Mouse (Mus musculus) activated CD4-positive, CD25-positive, alpha-beta regulatory T cell, adult 4 months (primary cell): Measurements from ENCODE around the gene Galnt18. TPM values are rescaled to one million over a fixed set of nuclear protein-coding genes. Genes with fewer than 3 reads are reported as not detected.

ENCODE experiments used
- ATAC-seq: one replicate; pipeline ENCODE4 v1.8.0; 2017
- polyA plus RNA-seq, 2 experiments: library from polyadenylated mRNA; unstranded; fragments of 100-300 nt; shearing (Covaris generic); gene quantifications; one replicate each; pipeline ENCODE4 v1.2.1; 2017

The Galnt18 gene
- polyA plus RNA-seq, 2 experiments from 2014 or later, result not detected

DNA sequence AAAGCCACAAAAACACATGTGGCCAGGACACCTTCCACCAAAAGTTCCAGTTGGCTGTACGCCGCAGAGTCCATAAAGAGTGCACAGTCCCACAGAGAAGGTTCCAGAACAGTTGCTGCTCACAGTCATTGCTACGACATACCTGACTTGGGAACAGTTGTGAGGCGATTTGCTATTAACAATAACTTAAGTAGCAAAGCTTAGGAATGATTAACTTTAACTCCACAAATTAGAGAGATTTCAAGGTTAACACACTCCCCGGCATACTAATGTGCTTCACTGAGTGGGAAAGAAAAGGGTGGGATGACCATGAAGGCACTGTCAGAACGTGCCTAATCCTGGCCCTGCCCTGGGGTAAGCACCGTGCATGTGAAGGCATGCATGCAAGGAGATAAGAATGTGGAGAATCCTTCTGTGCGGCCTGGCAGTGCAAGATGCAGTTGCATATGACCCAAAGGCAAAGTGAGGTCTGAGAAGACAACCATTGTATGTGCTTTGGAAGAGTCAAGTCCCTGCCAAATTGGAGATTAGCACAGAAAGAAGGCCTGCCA is 8.5 kb downstream of the Galnt18 start:
- ATAC-seq, result no peak

DNA sequence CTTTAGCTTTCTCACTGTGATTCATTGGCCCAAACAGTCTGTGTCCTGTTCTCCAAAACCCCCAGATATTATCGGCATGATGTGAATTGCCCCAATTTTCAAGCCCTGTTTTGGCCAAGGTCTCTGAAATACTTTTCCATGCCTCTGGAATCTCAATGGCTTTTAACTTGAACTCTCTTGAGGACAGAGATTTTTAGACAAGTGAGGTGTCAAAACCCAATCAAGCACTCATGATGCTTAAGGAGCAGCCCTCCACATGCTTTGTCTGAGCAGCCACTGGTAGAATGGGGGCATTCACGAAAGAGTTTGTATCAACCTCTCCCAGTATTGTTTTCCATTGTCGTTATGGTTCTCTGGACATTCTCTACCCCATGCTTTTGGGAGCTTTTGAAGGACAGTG is 9.2 kb downstream of the Galnt18 start:
- ATAC-seq, result no peak

DNA sequence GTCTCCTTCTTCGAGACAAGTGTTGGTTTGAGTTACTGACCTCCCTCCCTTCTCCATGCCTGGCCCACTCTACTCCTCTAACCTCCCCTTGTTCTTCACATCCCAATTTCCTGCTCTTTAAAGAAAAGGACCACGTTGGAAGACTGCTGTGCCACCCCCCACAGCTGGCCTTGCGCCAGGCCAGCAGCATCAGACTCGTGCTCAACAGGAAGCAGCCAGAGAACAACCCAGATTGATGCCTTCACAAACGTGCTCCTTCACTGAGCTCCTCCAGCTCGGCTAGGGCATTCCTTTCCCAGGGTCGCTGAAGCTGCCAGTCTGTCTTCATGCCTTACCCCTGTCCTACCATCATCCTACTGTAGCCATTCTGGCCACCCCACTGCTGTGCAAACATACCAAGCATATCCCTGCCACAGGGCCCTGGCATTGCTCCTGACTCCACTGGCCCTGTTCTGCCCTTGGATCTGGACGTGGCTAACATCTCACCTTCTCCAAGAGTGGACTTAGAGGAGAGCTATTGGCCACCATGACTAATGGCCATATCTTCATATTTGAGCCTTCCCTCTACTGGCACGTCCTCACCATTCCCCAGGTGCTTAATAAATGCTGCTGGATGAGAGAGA is 13.5 kb downstream of the Galnt18 start:
- no peak for ATAC-seq

DNA sequence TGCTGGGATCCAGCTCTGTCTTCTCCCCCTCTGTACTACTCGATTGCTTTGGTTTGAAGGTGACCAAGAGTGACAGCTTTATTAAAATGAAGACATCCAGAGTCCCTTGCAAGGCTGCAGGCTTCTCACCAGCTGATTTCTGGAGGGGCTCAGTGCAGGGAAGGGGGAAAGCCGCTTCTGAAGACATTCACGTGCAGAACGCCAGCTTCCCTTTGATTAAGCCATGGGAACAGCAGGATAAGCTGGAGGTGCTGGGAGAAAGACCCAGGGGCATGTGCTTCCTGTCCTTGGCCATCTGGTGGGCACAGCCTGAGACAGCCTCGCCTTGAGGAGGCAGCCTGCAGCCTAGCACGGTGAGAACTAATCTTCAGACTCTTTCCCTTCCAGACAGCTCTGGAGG is 17.0 kb downstream of the Galnt18 start:
- ATAC-seq, result no peak

DNA sequence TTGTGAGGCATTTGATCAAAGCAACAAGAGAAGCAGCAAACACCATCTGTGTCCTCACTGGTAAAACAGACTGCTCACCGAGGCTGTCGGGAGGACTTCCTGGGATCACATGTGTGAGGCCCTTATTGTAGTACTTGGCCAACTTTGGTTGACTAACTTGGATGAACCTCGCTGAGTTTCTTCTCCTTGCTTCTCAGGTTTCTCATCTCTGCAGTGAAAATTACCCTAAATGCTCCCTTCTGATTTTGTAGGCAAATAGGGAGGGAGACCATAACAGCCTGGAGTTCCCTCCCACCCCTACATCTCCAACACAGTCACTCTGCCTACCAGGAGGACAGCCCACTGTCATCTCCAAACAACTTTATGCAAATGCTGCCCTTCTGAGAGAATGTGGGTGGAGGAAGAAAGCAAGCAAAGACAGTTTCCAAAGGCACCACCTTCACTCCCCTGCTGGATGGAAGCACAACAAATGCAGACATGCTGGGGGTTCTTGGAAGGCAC is 31.2 kb downstream of the Galnt18 start:
- ATAC-seq, result no peak

DNA sequence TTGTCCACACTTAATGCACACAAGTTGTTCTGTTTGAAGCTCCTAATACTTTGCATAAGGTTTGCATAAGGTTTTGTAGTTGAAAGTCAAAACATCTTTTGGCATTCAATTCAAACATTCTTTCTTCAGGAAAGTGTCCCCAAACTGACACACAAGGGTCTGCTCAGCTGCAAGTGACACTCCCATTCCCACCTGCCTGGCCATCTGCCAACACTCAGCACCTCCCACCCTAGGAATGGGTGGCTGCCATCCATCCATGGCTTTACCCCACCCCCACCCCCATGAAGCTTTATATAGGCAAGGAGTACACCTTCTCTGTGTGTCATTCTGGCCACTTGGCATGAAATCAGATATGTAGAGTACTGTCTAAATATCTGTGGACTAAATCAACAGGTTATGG is 35.0 kb downstream of the Galnt18 start:
- ATAC-seq, result no peak

DNA sequence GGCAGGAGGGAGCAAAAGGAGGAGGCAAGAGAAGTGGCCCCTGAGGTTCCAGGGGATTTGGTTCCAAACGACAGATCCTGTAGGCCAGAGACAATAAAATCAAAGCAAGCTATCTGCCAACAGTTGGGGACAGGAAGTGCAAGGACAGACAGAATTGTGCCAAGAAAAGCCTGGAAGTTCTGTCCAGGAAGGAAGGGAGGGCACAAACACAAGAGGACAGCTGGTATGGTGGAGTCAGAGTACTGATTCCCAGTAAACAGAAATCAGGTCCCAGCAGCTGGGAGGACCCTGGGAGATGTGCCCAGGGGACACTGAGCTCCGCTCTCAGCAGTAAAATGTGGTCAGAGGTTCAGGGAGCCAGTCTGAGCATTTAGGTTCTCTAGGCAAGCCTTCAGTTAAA is 38.2 kb downstream of the Galnt18 start:
- ATAC-seq, result no peak

DNA sequence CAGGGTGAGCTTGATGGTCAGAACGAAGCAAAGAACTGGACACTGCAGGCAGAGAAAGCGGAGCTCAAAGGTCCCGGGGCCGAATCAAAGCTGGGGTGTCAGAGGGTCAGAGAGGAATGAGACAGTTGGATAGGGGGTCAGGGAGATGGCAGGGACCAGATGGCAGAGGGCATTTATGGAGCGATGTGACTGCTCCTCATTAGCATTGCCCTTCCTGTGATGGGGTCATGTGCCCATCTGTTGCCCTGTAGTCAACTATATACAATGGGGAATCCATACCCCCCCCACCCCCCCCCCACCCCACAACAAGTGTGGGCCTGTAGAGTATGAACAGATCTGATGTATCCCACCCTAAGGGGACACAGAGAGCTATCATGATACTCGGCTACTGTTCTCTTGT is 39.7 kb downstream of the Galnt18 start:
- ATAC-seq, result no peak

DNA sequence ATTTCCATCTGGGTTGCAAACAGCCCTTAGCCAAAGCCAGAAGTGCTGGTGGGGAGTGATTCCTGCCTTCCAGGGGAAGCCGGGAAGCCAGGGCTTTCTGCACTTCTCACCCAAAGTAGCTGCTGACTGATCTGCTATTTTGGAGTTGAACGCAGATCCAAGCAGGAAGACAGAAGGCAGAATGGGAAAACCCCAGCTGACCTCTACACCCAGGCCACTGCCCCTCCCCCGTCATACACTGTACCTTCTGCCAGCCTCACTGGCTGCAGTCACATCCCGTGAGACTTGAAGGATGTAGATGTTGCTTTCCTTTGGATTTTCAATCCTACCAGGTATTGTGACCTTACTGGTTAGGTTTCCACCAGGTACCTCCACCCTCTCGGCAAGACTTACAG is 40.4 kb downstream of the Galnt18 start:
- ATAC-seq, result no peak

DNA sequence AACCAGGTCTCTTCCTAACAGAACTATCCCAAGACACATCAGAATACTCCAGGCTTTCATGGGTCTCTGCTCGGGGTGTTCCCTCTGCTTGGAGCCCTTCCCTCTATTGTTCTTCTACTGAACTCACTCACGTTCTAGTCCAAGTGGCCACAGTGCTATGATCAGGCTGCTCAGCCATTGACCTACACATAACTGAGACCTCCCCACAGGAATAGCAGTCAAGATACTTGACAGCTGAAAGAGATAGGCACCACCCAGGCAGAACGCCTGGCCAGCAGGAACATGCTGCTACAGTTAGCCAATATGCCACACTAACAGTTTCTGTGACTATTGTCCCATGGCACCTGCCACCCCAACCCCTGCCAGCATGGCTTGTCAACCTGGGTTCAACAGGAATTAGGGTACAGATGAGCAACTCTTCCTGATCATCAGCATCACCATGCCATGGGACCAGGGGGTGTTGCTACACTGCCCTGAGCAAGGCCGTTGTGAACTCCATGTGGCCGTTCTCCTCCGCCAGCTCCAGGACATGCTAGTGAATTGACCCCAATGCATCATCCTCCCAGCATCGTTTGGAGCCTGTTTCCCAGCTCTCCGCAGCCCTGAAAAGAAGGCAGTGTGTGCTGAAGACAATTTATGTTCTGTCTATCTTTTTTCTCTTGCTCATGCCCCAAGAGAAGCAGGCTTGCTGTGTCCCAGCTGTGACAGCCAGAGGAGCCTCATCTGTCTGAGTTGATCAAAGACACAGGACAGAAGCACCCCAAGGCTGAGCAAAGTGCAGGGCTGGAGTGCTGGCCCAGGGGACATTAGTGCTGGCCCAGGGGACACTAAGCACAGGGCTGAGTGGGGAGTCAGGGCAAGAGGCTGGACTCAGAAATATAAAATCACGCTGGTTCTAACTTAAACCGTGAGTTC is 41.1 kb downstream of the Galnt18 start:
- ATAC-seq, result no peak

DNA sequence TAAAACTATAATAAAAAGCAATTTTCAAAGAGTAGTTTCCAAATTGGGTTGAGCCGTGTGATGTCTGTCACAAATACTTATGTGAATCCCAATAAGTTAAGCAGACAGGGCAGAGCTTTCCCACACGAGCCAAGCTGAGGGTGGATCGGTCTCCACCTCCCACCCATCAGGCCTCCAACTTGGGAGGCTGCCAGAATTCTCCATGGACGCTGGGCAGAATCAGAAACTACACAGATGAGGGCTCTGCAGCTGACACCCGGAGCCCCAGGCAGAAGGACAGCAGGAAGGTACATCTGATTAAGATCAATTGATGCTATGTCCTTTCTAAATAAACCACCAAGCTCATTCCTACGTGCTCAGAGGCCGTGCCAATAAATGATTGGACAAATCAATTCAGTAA is 42.4 kb downstream of the Galnt18 start:
- no peak for ATAC-seq

DNA sequence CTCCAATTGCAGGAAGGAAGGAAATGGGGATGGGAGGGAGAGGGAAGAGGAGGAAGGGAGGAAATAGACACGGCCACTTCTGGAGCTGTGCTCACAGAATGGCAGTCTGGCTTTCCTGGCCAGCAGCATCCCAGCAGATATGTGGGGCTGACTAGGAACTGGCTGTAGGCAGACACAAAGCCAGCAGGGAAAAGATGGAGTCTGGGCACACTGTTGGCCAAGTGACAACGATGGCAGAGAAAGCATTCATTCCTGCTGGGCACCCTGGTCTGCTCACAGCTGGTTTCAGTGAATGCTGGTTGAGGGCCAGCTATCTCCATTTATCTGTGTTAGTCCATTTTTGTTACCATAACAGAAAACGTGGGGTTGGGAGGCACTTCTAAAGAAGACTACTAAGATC is 43.4 kb downstream of the Galnt18 start:
- ATAC-seq, result no peak

DNA sequence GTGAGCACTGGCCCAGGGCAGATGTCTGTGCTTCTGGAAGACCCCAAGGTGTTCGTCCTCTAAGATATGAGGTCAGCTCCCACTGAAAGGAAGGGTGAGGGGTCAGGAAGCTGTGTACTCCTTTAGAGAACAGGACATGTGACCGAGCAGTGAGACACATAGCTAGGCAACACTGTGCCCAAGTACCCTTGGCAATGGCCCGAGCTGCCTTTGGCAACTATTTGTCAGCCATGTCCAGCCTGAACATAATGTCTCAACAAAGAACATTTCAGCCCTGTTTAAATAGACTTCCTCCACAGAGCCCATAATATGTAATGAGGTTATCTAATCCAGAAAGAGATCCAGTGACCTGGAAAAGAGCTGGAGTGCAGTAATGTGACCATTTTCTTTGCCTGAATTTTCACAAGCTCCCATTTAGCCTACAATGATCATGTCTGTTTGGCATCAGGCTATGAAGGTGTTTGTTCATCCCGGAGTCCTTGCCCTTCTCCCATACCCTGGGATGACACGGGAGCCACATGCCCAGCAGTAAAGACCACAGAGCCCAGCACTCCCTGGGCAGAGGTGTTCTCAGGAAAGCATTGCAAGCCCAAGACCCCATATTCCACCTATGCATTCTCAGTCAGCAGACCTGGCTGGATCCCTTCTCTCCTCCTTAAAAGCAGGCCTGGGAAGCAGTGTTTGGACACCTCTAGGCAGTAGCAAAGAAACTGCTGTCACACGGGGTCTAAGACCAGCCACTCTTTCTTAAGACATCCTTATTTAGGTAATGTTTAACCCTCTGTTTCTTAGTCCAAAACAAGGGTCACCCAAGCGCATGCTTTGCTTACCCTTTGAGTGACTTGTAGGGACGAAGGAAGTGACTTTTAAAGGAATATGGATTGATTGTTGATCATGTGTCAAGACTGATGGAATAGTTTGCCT is 49.2 kb downstream of the Galnt18 start:
- no peak for ATAC-seq

DNA sequence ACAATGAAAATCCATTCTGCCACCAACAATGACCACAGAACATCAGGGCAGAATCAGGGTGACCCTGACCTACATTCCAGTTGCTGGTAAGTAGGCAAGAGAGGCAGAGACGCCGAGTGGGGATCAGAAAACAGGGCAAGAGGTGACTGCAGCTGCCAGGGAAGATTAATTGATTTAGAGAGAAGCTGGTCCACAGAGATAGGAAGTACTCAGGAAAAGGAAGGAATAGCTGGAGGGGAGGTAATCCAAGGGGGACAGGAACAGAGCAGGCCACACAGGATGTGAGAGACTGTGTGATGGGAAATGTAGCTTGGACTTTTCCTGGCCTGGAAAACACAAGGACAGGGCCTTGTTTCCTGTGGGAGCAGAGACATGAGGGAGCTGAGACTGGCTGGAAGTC is 52.8 kb downstream of the Galnt18 start:
- ATAC-seq, result no peak

DNA sequence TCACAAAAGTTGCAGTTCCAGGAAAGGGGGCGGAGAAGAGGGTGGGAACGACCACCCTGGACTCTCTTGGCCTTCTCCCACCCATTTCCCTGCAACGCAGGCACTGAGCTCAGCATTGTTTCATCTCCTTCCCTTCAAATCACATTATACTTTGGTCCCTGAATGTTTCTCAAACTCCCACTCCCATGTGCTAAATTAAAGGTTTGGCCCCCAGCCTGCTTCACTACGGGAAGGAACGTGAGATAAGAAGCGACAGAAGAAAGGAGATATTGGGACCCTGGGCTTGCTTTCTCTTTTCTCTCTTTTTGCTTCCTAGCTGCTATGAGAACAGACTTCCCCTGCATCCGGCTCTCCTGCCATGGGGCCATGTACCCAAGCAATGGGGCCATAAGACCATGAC is 55.0 kb downstream of the Galnt18 start:
- no peak for ATAC-seq

DNA sequence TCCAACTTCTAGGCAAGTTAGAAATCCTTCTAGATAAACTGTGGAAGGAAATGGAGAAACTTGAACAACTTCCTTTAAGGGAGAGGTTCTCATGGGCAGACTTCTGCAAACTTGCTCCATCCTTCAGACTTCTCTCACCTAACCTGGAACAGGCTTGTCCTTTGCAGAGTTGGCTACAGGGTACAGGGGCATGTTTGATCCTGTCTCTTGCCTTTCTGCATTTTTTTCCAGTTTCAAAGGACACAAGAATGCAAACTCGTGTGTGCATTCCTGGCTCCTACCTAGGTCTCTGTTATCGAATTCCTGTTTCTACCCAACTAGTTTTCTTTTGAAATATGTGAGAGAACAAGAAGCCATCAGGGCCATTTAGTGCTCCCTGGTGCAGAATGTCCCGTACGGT is 55.8 kb downstream of the Galnt18 start:
- no peak for ATAC-seq

DNA sequence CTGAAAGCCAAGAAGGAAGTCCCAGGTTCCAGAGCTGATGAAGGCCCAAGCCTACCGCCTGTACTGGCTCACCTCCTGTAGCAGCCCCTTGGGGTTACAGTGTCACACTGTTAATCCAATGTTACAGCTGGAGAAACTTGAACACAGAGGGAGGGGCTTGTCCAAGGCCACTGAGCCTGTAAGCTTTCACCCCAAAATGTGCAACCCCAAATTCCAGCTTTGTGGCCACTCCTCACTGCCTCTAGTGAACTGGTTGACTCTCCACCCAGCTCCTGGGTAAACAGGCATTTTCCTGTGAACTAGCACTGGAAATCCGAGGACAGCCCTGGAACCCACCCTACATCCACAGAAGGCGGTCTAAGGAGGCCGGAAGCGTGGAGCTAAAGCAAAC is 58.5 kb downstream of the Galnt18 start:
- ATAC-seq, result no peak

DNA sequence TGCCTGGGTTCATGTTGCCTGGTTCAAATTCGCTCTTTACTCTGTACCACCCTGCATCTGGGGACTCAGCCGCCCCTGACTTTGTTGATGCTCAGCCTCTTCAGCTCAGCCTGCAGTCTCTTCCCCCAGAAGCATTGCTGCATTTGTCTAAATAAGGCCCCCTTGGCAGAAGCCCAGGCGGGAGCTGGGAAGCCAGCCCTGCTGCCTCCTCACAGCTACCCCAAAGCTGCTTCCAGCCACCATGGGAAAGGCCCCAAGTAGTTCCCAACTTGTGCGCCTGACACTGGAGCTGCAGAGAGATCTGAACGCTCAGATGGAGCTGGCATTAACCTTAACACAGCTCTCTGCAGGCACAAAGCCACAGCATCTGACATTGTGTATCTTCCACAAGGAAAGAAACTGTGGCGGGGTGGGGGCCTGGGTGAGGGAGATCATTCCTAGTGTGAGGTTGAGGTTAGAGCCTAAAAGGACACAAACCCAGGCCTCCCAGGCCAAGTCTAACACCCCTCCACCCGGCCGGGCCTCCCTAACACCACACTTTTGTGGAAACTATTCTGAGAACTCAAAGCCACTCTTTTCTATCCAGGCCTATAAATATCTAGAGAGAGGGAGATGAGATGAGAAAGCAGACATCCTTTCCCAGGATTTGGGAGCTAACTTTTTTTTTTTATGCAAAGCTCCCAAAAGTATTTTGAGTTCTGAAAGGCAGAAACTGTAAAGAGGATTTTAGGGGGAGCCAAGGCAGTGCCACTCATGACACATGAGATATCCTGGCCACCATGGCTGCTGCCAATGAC is 59.1 kb downstream of the Galnt18 start:
- ATAC-seq, result no peak

DNA sequence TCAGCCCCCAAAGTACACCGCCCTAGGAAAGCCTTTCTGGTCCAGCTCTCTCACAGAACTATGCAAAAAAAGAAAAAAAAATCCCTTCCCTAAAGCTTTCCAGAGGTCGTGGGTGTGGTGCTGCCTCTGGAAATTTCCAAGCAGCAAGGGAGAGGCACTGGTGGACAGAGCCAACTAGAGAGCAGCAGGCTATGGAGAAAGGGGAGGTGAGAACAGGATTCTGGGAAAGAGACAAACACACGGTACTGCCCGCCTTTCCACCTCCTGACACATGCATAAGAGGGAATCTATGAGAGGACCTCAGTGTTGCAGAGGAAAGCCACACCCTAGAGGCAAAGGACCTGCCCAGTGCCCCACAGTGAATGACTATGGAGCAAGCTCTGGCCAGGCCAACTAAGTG is 60.9 kb downstream of the Galnt18 start:
- ATAC-seq, result no peak

DNA sequence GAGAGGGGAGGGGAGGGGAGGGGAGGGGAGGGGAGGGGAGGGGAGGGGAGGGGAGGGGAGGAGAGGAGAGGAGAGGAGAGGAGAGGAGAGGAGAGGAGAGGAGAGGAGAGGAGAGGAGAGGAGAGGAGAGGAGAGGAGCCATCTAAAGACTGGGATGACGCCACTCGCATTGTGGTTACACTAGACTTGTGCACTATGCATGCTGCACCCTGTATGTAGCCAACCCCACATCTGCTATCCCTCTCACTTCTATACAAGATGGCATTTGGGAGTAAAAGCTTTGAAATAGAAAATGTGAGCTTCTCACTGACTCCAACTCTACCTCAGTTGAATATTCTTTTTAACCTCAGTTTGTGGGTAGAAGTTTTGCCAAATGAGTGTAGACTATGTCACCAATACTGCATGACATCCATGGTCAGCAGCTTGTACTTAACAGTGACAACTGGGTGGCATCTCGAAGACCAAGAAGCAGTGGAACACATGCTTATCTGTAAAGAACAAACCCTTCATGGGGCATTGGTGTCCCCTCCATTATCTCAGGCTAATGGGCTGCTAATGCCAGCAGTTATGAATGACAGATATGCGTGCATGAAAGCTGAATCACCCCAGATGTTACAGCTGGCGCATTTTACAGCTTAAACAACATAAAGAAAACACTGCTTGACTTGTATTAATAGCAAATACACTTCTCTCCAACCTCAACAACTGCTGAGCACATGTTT is 65.0 kb downstream of the Galnt18 start:
- ATAC-seq, result no peak
